Mouse (Mus musculus): ENCODE measurements around the gene C5ar2. TPM values are rescaled to one million over a fixed set of nuclear protein-coding genes. Genes with fewer than 3 reads are reported as not detected.
A peak's percentile ranks its signal among the peaks of the same experiment; 100 is the strongest.
"Not testable (repeated sequence)": the region's sequence is repeated elsewhere in the genome, so short reads cannot be mapped to it uniquely, and the experiment has no call there.

C5ar2 gene
- total RNA-seq (2021), result 1 to 10 TPM in 1 of 2 experiments, under 1 TPM in 1; 0.93 to 1.1 TPM
- long read RNA-seq, experiment 1, result 0 reads
- long read RNA-seq, experiment 2, result 0 reads

GRCm38 (mm10) chr7:16244067-16244466, at the start of gene C5ar2:
Gene C5ar2, minus strand, starts transcription at chr7:16244154.
- DNase-seq, result no peak
- intact Hi-C loops (cut with DNase I), result no loop called here

- no peak for DNase-seq
- intact Hi-C loops (cut with DNase I), result no loop called here
Observed at GRCm38 (mm10) chr7:16287791-16288190, 43.8 kb upstream of the C5ar2 start.

GRCm38 (mm10) chr7:16287016-16287415, 43.1 kb upstream of the C5ar2 start:
- DNase-seq, result no peak
- intact Hi-C loops (cut with DNase I), result no loop called here

- intact Hi-C loops (cut with DNase I), result no loop called here
- peak; percentile 99 to 100 for DNase-seq
Observed at GRCm38 (mm10) chr7:16286026-16286961, 42.3 kb upstream of the C5ar2 start, which contains the start of gene Ccdc9. Gene Ccdc9, minus strand, starts transcription at chr7:16286795.

- intact Hi-C loops (cut with DNase I), result no loop called here
- DNase-seq, result peak; percentile 73 to 77
Observed at GRCm38 (mm10) chr7:16285450-16286025, 41.6 kb upstream of the C5ar2 start.

GRCm38 (mm10) chr7:16284904-16285303, 41.0 kb upstream of the C5ar2 start:
- DNase-seq, result no peak
- intact Hi-C loops (cut with DNase I), result no loop called here

GRCm38 (mm10) chr7:16284001-16284400, 40.0 kb upstream of the C5ar2 start:
- intact Hi-C loops (cut with DNase I), result no loop called here
- no peak for DNase-seq

- intact Hi-C loops (cut with DNase I), result no loop called here
- no peak for DNase-seq
Observed at GRCm38 (mm10) chr7:16282334-16282733, 38.4 kb upstream of the C5ar2 start.

- no peak for DNase-seq
- intact Hi-C loops (cut with DNase I), result no loop called here
Observed at GRCm38 (mm10) chr7:16280721-16281120, 36.8 kb upstream of the C5ar2 start.

- no peak for DNase-seq
- intact Hi-C loops (cut with DNase I), result no loop called here
Observed at GRCm38 (mm10) chr7:16274922-16275890, 31.3 kb upstream of the C5ar2 start.

GRCm38 (mm10) chr7:16273766-16274140, 29.8 kb upstream of the C5ar2 start:
- no peak for DNase-seq
- intact Hi-C loops (cut with DNase I), result no loop called here

GRCm38 (mm10) chr7:16273081-16273765, 29.3 kb upstream of the C5ar2 start, which contains the start of gene Inafm1:
Gene Inafm1, minus strand, starts transcription at chr7:16273617.
- DNase-seq, result peak; percentile 82 to 86
- intact Hi-C loops (cut with DNase I), result no loop called here

GRCm38 (mm10) chr7:16272681-16273080, 28.7 kb upstream of the C5ar2 start:
- intact Hi-C loops (cut with DNase I), result no loop called here
- peak; percentile 69 to 73 for DNase-seq

- DNase-seq, result no peak
- intact Hi-C loops (cut with DNase I), result no loop called here
Observed at GRCm38 (mm10) chr7:16271139-16271538, 27.2 kb upstream of the C5ar2 start.

GRCm38 (mm10) chr7:16266593-16266992, 22.6 kb upstream of the C5ar2 start:
- DNase-seq; intact Hi-C loops (cut with DNase I): not testable (repeated sequence)

- intact Hi-C loops (cut with DNase I), result no loop called here
- DNase-seq, result no peak
Observed at GRCm38 (mm10) chr7:16265856-16266255, 21.9 kb upstream of the C5ar2 start.

- intact Hi-C loops (cut with DNase I), result loop anchor here (1.0 to 5.0 kb wide), 3 partner anchors 43 to 167 kb away; partner anchors contain the start of gene Napa
- no peak for DNase-seq
Observed at GRCm38 (mm10) chr7:16263843-16264242, 19.9 kb upstream of the C5ar2 start.

GRCm38 (mm10) chr7:16263015-16263787, 19.2 kb upstream of the C5ar2 start:
- intact Hi-C loops (cut with DNase I), result loop anchor here (1.0 to 5.0 kb wide), 3 partner anchors 42 to 166 kb away; partner anchors contain the start of gene Napa
- DNase-seq, result peak; percentile 80 to 88

GRCm38 (mm10) chr7:16261097-16261496, 17.1 kb upstream of the C5ar2 start:
- DNase-seq, result no peak
- intact Hi-C loops (cut with DNase I), result loop anchor here (5.0 kb wide), 1 partner anchor 164 kb away; the partner anchor contains the start of gene Napa
